Mouse (Mus musculus) telencephalon, adult 2 months (tissue): ENCODE results near the gene Gm13697.
A peak's percentile ranks its signal among the peaks of the same experiment; 100 is the strongest.
"Not testable (repeated sequence)": the region's sequence is repeated elsewhere in the genome, so short reads cannot be mapped to it uniquely, and the experiment has no call there.

Source experiments
- DNase-seq: peaks from one replicate; pipeline ENCODE4 v3.0.0-alpha.2; 2011; ENCODE audit warnings: low read depth, low spot score

Gm13697 gene

DNA sequence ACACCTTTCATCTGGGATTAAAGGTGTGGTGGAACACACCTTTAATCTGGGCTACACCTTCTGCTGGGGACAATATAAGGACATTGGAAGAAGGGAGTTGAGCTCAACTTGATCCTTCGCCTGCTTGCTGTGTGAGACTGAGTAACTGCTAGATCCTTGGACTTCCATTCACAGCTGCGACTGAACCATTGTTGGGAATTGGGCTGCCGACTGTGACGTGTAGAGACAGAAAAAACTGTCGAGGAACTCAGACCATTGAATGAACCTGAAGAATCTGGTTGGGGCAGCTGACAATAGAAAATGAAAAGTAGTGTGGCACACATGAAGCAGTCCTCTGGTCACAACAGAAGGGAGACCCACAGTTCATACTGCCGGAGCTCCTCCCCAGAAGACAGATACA is at the start of gene Gm13697:
TSS of gene Gm13697 (plus strand) at position 301 of the 400 bp plus-strand sequence.
- DNase-seq, result not testable (repeated sequence)

DNA sequence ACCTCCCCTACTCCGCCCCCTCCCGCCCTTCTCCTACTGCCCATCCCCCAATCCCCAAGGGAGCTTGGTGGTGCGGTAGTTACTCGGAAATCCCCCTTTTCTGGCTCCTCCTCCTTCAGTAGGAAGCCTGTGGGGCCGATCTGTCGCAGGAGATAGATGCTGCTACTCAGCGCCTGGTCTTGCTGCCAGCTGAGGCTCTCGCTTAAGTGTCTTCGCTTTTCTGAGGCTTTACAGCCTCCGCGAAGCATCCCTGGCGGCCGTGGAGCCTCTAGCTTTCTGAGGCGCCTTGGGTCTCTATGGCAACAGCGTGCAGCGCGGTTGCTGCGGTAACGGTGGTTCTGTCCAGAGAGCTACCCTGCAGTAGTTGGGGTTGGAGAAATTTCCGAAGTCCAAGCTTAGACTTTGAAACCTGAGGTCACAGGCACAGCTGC is 43.6 kb upstream of the Gm13697 start, which contains the start of gene Zswim2:
TSS of gene Zswim2 (minus strand) at position 298 of the 431 bp plus-strand sequence.
- DNase-seq, result peak; percentile 88

DNA sequence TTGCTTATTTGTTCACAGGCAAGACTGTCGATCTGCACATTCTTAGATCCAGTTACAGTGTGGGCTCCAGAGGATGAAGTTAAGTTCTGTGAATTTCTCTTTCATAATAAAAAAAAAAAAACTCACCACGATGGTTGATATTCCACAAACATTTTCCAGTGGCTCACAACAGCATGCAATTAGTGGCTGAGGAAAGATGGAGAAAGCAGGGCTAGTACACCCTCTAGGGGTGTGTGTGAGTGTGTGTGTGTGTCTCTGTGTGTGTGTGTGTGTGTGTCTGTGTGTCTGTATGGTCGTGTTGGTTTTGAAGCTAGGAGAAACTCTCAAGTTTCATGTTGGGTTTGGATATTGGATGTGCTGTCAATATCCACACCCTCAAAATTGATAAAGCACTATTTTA is 43.2 kb upstream of the Gm13697 start:
- no peak for DNase-seq

DNA sequence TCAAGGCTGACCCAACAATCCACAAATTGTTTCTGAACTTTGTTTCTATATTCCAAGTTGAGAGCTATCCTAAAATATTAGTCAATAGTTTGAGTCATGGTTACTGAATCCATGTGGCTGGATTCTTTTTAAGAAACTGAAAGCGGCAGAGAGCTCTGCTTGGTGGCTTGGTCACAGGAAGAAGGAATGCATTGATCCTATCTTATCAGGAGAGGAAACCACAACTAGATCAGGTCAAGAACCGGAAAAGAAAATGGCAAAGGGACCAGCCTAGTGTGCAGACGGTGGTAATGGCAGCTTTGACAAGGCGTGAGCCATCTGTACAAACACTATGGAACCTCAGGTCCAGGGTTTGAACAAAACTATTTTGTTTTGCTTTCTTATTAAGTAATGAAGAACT is 42.8 kb upstream of the Gm13697 start:
- DNase-seq, result no peak

DNA sequence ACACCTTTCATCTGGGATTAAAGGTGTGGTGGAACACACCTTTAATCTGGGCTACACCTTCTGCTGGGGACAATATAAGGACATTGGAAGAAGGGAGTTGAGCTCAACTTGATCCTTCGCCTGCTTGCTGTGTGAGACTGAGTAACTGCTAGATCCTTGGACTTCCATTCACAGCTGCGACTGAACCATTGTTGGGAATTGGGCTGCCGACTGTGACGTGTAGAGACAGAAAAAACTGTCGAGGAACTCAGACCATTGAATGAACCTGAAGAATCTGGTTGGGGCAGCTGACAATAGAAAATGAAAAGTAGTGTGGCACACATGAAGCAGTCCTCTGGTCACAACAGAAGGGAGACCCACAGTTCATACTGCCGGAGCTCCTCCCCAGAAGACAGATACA is 29.1 kb upstream of the Gm13697 start, which contains the start of gene Gm13698:
TSS of gene Gm13698 (plus strand) at position 301 of the 400 bp plus-strand sequence.
- not testable (repeated sequence) for DNase-seq

DNA sequence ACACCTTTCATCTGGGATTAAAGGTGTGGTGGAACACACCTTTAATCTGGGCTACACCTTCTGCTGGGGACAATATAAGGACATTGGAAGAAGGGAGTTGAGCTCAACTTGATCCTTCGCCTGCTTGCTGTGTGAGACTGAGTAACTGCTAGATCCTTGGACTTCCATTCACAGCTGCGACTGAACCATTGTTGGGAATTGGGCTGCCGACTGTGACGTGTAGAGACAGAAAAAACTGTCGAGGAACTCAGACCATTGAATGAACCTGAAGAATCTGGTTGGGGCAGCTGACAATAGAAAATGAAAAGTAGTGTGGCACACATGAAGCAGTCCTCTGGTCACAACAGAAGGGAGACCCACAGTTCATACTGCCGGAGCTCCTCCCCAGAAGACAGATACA is 23.3 kb upstream of the Gm13697 start, which contains the start of gene Gm13693:
TSS of gene Gm13693 (plus strand) at position 301 of the 400 bp plus-strand sequence.
- not testable (repeated sequence) for DNase-seq

DNA sequence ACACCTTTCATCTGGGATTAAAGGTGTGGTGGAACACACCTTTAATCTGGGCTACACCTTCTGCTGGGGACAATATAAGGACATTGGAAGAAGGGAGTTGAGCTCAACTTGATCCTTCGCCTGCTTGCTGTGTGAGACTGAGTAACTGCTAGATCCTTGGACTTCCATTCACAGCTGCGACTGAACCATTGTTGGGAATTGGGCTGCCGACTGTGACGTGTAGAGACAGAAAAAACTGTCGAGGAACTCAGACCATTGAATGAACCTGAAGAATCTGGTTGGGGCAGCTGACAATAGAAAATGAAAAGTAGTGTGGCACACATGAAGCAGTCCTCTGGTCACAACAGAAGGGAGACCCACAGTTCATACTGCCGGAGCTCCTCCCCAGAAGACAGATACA is 17.5 kb upstream of the Gm13697 start, which contains the start of gene Gm13695:
TSS of gene Gm13695 (plus strand) at position 301 of the 400 bp plus-strand sequence.
- not testable (repeated sequence) for DNase-seq

DNA sequence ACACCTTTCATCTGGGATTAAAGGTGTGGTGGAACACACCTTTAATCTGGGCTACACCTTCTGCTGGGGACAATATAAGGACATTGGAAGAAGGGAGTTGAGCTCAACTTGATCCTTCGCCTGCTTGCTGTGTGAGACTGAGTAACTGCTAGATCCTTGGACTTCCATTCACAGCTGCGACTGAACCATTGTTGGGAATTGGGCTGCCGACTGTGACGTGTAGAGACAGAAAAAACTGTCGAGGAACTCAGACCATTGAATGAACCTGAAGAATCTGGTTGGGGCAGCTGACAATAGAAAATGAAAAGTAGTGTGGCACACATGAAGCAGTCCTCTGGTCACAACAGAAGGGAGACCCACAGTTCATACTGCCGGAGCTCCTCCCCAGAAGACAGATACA is 11.7 kb upstream of the Gm13697 start, which contains the start of gene Gm13696:
TSS of gene Gm13696 (plus strand) at position 301 of the 400 bp plus-strand sequence.
- DNase-seq, result not testable (repeated sequence)

DNA sequence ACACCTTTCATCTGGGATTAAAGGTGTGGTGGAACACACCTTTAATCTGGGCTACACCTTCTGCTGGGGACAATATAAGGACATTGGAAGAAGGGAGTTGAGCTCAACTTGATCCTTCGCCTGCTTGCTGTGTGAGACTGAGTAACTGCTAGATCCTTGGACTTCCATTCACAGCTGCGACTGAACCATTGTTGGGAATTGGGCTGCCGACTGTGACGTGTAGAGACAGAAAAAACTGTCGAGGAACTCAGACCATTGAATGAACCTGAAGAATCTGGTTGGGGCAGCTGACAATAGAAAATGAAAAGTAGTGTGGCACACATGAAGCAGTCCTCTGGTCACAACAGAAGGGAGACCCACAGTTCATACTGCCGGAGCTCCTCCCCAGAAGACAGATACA is 5.9 kb upstream of the Gm13697 start, which contains the start of gene Gm13694:
TSS of gene Gm13694 (plus strand) at position 301 of the 400 bp plus-strand sequence.
- not testable (repeated sequence) for DNase-seq

DNA sequence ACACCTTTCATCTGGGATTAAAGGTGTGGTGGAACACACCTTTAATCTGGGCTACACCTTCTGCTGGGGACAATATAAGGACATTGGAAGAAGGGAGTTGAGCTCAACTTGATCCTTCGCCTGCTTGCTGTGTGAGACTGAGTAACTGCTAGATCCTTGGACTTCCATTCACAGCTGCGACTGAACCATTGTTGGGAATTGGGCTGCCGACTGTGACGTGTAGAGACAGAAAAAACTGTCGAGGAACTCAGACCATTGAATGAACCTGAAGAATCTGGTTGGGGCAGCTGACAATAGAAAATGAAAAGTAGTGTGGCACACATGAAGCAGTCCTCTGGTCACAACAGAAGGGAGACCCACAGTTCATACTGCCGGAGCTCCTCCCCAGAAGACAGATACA is 5.7 kb downstream of the Gm13697 start, which contains the start of gene Gm13691:
TSS of gene Gm13691 (plus strand) at position 301 of the 400 bp plus-strand sequence.
- not testable (repeated sequence) for DNase-seq

DNA sequence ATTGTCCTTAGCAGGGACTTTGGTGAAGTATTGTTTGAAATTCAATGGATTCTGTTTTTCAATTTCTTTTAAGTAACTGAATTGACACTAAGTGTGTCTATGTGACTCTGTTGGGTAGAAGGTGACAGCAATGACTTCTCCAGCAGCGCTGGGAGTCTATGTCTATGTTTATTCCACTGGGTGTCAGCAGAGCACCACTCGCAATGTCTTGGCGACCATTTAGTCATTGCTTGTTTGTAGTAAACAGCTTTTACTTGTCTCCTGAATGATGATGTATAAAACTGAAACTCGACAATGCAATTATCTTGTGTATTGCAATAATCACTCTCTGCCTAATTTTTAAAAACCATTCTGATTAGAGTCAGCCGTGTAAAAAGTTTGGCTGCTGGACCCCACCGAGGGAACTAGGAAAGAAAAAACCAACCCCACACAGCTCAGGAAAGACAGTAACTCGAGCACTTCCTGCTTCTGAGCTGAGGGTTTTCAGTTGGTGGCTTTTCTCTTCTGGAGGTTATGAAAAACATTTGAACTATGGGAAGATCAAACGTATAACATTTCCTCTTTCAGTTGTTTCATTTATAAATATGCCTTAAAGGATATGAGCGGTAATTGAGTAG is 9.2 kb downstream of the Gm13697 start:
- not testable (repeated sequence) for DNase-seq

DNA sequence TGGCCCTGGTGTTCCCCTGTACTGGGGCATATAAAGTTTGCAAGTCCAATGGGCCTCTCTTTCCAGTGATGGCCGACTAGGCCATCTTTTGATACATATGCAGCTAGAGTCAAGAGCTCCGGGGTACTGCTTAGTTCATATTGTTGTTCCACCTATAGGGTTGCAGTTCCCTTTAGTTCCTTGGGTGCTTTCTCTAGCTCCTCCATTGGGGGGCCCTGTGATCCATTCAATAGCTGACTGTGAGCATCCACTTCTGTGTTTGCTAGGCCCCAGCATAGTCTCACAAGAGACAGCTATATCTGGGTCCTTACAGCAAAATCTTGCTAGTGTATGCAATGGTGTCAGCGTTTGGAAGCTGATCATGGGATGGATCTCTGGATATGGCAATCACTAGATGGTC is 10.0 kb downstream of the Gm13697 start:
- DNase-seq, result not testable (repeated sequence)

DNA sequence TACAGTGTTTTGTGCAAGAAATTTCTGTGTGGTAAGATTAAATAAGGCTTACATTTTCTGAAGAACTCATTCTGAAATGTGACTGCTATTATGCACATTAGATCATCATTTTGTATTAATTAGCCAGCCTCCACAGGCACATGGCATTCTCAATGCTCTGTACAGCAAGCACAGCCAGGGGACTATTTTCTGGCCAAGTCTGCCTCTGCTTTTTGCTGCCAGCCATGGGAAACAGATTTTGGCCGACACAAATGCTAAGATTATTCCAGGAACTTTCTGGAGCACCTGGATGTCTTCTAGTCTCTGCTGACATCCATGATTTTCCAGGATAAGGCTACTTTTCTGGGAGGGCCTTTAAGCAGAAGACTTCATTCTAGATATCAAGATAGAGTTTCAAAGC is 24.4 kb downstream of the Gm13697 start:
- DNase-seq, result peak; percentile 34

DNA sequence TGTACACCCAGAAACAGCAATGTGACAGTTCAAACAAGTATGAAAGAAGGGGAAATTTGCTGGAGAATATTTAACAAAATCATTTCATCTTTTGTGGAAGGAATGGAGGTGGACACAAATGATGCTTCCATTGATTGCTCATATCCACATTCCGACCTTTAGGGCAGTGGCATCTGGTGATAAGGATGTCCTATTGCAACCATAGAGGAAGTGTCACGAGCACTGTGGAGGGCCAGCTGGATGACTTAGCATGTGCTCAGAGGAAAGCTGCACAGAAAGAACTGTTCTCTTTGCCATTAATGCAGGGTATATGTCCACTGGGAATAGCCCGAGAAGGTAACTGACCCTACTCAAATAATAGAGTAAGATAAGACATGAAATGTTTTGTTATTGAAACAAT is 25.3 kb downstream of the Gm13697 start:
- DNase-seq, result no peak

DNA sequence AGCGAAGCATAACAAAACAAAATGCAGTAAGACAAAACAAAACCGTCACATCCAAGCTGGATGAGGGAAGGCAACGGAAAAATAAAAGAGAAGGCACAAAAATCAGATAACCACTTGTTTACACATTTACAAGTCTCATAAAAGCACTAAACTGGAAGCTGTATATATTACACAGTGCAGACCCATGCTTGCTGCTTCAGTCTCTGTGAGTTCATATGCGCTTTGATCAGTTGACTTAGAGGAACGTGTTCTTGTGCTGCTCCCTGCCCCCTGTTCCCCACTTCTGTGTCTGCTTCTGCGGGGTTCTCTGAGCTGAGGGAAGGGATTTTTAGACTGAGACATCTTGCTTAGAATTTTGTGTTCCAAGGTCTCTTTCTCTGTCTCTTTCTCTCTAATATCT is 30.0 kb downstream of the Gm13697 start:
- DNase-seq, result no peak

DNA sequence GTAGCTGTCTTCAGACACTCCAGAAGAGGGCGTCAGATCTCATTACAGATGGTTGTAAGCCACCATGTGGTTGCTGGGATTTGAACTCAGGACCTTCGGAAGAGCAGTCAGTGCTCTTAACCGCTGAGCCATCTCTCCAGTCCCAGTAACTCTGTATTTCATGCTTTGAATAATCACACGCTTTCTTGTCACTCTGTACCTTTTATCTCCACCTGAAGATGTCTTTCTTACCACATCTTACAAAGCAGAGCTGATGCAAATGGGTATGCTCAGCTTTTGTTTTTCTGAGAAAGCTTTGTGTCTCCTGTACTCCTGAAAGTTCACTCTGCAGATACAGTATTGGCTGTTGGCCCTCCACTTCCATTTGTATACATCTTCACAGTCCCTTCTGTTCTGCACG is 31.7 kb downstream of the Gm13697 start:
- not testable (repeated sequence) for DNase-seq

DNA sequence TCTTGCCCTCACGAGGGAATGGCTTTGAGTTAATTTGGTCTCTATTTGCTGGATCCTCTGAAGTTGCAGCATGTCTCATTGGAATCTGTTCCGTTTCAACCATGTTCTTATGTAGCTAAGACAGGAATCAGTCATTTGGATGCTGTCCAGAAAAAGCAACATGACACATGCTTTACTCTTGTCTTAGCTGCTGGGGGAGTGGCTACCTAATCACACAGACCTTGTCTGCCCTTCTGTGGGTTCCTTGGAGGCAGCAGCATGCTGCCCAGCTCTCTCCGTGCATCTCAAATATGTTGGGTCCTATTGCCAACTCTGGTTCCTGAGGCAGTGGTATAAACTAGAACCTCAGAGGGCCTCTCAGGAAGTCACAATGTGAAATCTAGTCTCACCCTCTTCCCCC is 33.8 kb downstream of the Gm13697 start:
- no peak for DNase-seq

DNA sequence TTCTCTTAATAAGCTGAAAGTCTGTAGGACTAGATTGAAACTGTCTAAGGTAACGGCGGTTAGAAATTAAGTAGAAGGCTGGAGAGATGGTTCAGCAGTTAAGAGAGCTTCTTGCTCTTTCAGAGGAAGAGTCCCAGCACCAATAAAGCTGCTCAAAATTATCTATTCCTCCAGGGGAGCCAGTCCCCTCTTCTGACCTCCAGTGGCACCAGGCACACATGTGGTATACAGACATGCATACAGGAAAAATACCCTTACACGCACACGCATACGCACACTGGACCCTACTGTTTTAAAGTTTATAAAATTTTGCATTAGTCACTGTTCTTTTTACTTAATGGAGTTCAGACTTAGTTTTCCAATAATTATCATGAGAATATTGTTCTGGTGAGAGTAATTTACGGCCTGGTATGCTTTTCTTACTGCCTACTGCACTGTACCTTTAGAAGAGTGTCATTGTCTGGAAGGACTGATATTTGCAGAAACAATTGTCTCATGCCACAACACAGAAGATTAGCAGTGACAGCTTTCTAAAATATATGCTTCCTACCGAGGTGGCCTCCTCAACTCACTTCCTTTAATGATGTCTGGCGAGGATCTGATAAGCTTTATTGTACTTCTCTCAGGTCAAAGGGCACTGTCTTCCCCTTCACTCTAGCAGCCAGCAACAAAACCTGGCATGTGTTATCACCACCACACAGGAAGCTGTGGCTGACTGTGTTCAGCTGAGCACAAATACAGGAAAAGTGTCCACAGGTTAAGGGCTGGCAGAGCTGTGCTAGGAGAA is 35.2 kb downstream of the Gm13697 start:
- DNase-seq, result no peak

DNA sequence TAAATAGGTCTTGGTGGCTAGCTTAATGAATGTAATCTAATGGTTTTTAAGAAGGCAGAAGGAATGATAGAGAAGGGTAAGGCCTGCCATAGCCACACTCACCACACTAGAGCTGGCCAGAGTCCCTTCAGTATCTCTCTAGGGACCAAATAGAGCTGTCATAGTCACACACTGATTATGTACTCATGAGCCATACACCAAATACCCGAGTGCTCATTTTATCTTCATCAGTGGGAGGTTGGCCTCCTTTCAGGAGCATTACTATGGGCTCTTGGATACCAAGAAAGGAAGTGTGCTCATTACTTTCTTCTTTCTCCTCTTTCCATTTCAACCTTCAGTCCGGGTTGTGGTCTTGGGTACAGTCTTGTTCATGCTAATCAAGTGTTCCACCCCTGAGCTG is 37.4 kb downstream of the Gm13697 start:
- DNase-seq, result no peak

DNA sequence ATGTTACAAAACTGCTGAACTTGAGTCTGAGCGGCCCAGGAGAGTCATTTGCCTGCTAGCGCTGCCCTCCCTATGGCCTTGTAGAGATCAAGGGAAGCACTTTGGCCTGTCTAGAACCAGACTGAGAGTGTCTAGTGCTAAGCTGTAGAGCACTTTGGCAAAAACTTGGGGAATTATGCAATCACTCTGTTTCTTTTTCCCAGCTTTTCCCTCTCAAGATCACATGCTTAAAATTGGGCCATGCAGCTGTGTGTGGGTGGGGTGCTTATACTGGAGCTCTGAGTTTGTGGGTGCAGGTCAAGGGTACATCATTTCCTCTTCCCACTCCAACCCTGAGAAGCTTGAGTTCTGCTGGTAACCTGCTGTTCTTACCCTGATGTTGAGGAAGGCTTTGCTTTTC is 38.4 kb downstream of the Gm13697 start:
- peak; percentile 63 for DNase-seq

DNA sequence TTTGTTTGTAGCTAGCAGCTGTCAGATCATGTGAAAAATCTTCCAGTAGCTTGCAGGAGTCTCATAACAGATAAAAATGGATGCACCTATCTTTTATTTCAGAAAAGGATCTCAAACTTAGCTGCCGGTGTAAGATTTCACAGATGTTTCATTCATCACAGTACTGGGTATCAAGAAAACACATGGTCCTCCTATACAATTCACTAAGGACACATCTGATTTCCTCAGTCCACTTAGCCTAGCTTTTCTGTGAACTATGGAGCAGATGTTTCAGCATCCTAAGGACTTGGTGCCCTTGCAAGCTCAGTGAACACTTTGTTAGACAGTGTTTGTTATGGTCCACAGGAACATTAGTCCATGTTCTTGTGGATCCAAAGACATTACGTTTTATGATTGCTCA is 38.8 kb downstream of the Gm13697 start:
- no peak for DNase-seq

DNA sequence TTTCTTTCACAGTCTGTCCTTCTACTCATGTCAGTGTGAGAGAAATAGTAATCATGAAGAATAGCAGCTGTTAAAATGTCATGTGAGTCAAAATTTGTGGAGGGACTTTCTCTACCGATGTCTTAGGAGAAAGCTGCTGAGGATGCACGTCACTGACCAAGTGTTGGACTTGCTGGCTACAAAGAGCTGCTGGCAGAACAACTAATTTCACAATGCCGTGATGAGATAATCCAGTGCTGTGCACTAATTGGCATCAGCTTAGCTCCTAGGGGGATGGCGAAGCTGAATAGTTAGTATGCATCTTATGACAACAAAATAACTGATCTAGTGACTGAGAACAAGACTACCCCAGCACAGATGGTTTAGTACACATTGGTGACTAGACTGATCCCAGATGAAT is 40.7 kb downstream of the Gm13697 start:
- no peak for DNase-seq
